Mouse (Mus musculus): ENCODE measurements at regions not wholly inside any gene's neighbourhood (a gene's known extent, or its start where the extent isn't known, plus 50 kb on each side); places are given as distances from the start of the nearest gene placed in this dataset.

- TF ChIP-seq CTCF (IDR thresholded peaks at IDR 0.05) (no peak), EP300 (IDR thresholded peaks at IDR 0.05) (no peak)
Observed at GRCm38 (mm10) chr5:82046106-82046505, 1026.2 kb downstream of the Adgrl3 start.

Data from lung, postnatal 0 days (tissue).